Mouse (Mus musculus): ENCODE measurements at regions not wholly inside any gene's neighbourhood (a gene's known extent, or its start where the extent isn't known, plus 50 kb on each side); places are given as distances from the start of the nearest gene placed in this dataset.

DNA sequence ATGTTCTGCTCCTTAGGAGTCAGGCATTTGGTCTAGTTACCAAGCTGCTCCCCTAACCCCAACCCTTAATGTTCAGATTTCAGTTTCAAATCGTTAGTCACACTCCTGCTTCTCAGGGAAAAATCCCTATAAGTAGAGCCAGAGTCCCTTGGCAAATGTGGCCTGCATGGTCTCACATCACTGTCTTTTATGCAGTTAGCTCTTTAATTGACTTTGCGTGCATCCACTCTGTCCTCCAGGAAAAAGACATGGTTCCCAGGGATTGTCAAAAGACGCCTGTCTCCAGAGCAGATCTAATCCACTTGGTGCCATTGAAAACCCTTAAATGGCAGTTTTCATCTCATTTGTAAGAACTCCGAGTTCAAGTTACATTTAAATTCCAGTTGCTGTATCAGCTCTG lies 256.3 kb upstream of the Lyplal1 start:
- TF ChIP-seq CTCF (IDR thresholded peaks at IDR 0.05; ENCODE audit: extremely low read depth, insufficient read depth, low read length) (no peak), POLR2A (IDR thresholded peaks at IDR 0.05; ENCODE audit: extremely low read depth, insufficient read depth, low read length) (no peak)

All from cortical plate, adult 2 months (tissue).